Mouse (Mus musculus) cerebellum, adult 9-11 months (tissue): ENCODE measurements around the gene Ehd4.

Experiments used
- DNase-seq: peaks from one replicate; pipeline ENCODE4 v3.0.0; 2022

Gene Ehd4

DNA sequence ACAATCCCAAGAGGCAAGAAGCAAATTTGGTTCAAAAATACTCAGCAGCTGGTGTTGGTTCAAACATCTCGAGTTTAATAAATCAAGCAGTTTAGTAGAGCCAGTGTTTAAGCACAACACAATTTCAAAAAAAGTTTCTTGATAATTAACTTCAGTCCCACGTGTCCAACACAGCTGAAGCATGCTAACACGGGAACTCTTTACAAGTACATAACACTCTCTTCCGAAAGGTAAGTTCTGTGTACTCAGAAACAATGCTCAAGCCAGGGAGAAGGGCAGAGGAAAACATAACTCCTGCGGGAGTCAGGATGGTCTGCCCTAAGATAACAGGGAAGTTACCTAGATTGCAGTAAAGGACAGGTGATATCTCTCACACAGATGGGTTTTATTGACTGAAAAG, 12.1 kb downstream of the Ehd4 start:
- no peak for DNase-seq

- no peak for DNase-seq
These were observed 12.7 kb downstream of the Ehd4 start for GRCm38 (mm10) chr2:120141671-120142070.

- DNase-seq, result no peak
These were observed 14.1 kb downstream of the Ehd4 start for GRCm38 (mm10) chr2:120140326-120140725.

- no peak for DNase-seq
These were observed 15.3 kb downstream of the Ehd4 start for GRCm38 (mm10) chr2:120139091-120139490.

- DNase-seq, result no peak
These were observed 17.1 kb downstream of the Ehd4 start for GRCm38 (mm10) chr2:120137281-120137680.

DNA sequence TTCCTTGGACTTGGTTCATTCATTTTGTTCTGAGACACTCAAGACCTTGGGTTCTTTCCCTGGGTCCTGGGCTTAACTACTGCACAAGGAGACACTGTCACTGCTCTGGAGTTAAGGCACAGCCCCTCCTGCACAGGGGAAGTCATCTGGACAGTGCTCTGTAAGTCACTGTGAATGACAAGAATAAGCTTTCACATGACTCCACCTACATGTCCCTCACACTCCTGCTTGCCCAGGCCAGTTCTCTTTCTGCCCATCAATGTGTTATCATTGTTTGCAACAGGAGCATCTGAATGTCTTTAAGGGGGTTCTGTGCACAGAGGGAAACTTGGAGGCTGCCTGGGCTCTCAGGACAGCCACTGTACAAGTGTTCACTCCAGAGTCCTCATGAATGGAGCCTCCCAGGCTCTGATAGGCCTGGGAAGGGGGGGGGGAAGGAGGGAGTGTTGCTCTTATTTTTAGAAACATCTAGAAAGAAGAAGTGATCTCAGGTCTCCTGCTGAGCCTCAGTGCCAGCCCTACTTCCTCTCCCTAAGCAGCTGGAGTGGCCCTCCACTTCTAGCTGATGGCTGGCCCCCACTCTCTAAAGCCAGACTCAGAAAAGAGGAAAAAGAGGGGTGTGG, 19.8 kb downstream of the Ehd4 start:
- no peak for DNase-seq

GRCm38 (mm10) chr2:120131881-120132280, 22.5 kb downstream of the Ehd4 start:
- no peak for DNase-seq

DNA sequence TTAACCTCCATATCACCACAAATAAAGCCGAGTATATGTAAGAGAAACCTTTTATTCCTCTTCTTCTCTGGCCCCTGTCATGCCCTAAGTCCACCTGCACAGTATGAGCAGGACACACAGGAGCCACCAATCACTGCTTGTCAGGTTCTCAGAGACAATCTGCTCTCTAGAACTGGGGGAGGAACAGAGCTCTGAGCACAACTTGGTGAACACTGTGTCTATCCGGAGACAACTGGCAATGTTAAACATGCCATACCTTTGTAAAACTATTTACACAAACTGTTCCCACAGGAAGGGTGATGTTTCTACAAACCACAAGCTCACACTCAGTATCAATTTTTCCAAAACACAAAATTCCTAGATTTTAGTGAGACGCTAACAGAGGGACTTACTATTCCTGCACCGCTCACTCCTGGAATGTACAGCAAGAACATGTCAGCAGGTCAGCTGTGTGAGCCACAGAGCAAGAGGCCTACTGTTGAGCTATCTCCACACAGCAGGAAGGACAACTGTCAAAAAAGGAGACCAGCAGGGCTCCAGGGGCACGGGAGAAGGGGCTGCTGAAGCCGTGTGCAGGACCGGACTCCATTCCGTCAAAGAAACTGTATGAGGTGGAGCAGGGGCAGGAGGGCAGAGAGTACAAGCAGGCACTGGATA, 25.0 kb downstream of the Ehd4 start:
- DNase-seq, result no peak

DNA sequence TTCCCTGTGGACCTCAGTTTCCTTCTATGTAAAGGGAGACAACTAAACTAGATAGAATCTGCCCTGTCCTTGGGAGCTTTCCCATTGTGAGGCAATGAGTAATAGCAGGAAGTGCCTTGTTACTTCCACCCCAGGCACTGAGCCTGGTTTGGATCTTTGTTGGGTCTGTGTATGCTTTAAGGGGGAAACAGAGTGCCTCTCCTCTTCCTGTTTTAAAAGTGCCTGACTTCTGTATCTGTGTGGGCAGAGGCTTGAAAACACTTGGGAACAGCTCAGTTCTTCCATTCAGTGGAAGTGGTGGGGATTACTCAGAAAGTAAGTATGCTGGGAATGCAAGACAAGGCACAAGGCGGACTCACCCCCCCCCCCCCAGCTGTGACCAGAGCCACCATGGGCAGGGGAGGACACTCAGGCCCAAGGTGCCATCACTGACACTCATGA, 25.8 kb downstream of the Ehd4 start:
- no peak for DNase-seq

- DNase-seq, result no peak
These were observed 26.4 kb downstream of the Ehd4 start for GRCm38 (mm10) chr2:120128011-120128410.

GRCm38 (mm10) chr2:120126901-120127300, 27.5 kb downstream of the Ehd4 start:
- no peak for DNase-seq

GRCm38 (mm10) chr2:120126408-120126807, 28.0 kb downstream of the Ehd4 start:
- DNase-seq, result no peak

GRCm38 (mm10) chr2:120125461-120125860, 28.9 kb downstream of the Ehd4 start:
- DNase-seq, result no peak

DNA sequence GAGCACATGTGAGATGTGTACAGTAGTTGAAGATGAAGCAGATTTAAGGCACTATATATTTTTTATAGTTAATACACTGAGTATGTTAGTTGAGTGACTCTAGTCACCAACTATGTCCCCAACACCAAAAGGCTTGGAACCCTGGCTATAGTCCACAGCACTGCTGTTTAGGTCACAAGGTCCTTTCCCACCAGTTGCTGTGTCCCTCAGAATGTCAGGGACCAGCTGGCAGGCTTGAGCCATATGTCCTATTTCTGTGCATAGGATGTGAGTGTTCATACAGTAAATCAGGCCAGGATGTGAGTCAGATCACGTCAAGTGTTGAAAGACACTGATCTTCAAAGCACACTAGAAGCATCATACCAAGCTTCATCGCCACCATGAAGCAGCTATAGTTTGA, 29.5 kb downstream of the Ehd4 start:
- no peak for DNase-seq

GRCm38 (mm10) chr2:120124096-120124495, 30.3 kb downstream of the Ehd4 start:
- DNase-seq, result peak; percentile 12

GRCm38 (mm10) chr2:120122983-120123382, 31.4 kb downstream of the Ehd4 start:
- no peak for DNase-seq

DNA sequence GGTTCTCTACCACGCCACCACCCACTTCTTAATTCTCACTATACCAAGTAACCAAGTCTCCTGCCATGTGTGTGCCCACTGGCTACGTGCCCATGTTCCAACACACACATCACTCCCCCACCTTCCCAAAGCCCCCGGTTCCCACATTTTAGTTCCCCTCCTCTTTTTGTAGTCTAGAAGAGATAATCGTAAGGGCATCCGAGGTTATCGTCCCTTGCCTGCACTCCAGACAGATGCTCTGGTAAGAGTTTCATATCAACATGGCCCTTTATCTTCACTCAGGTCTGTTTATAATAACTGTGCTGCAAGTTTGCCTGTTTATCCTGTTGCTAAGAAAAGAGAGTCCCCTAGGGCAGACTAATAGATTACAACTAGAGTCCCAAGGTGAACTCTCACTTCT, 37.1 kb downstream of the Ehd4 start:
- DNase-seq, result no peak

- no peak for DNase-seq
These were observed 38.0 kb downstream of the Ehd4 start for GRCm38 (mm10) chr2:120116362-120116761.

DNA sequence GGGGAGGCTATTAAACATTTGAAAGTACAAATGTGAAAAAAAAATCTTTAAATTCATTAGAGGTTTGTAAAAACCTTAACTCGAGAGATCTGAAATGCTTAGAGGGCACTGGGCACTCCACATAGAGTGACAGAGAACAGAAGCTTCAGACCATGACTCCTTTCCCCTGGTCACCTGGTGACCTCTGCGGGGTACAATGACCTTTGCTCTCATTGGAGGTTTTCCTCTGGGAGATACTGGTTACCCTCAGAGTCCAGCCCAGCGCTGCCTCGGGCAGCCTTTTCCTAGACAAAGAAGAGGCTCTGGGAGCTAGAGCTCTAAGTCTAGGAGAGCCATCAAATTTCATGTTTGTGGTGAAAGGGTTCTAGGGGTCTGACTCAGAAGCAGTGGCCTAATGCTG, 39.4 kb downstream of the Ehd4 start:
- no peak for DNase-seq

GRCm38 (mm10) chr2:120113963-120114362, 40.4 kb downstream of the Ehd4 start:
- DNase-seq, result no peak

DNA sequence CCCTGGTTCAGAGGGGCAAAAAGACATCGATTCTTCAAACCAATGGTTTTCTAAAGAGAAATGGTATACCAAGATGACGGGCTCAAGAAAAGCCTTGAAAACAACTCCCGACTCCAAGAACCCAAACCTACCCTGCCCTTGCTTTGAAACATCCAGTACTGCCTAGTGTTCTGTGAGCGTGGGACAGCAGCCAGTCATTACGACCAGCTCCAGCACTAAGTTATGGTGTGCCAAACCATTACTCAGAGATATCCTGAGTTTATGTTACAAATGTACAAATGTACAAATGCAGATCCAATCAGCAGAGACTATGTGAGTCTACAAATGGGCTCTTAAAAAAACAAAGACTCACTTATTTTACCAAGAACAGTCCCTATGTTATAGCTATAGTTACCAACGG, 40.9 kb downstream of the Ehd4 start:
- DNase-seq, result no peak

GRCm38 (mm10) chr2:120111596-120111995, 42.8 kb downstream of the Ehd4 start:
- no peak for DNase-seq

DNA sequence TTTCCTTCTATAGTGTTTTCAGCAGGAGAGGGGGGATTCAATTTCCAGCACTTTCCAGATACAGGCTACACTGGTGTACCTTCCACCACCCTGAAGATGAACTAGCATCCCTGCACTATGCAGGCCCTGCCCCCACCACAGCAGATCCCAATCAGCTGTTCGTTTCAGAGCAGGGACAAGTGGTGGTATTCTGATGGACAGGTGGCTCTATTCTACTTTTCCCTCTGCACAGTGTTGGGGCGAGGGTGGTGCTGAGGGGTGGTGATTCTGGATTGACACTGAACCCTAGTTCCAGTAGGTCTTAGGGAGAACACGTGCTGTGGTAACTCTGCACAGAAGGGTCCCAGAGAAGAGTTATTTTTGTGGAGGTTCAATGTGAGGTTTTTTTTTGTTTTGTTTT, 43.2 kb downstream of the Ehd4 start:
- no peak for DNase-seq

GRCm38 (mm10) chr2:120108077-120108476, 46.3 kb downstream of the Ehd4 start:
- no peak for DNase-seq

DNA sequence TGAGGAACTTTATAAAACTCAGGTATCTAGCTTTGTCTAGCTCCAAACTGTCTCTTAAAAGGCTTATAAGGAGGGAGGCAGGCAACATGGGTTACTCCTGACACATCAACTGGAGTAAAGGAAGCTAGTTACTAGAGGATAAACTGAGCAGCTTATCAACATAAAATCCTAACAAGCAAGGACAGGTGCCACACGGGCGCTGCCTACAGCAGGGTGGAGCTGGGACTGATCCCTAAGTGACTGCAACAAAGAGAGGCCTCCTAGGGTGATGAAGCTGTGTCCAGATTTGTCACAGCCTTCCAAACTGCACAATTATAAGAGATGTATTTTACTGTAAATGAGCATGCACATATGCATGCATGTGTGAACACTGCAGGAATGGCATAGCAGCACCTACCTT, 47.0 kb downstream of the Ehd4 start:
- DNase-seq, result no peak
